Mouse (Mus musculus) liver, embryonic 12.5 days (tissue): Measurements from ENCODE around the gene Atp6v1b1. TPM values are rescaled to one million over a fixed set of nuclear protein-coding genes. Genes with fewer than 3 reads are reported as not detected.
A peak's percentile ranks its signal among the peaks of the same experiment; 100 is the strongest.

ENCODE experiments used
- ATAC-seq: fragments of 200-750 bp; cut with Nextera tagmentation; 2 replicates; pipeline ENCODE4 v1.8.0; 2017; ENCODE audit warnings: moderate number of reproducible peaks, mild to moderate bottlenecking, moderate library complexity
- H3K27ac ChIP-seq: fragments of 300-500 bp; sonication (generic); 2 replicates; pipeline ENCODE4 v1.5.1; 2016; ENCODE audit warnings: mild to moderate bottlenecking
- H3K27me3 ChIP-seq: fragments of 300-500 bp; sonication (generic); replicated peaks from 2 replicates; pipeline ENCODE4 v1.6.1; 2016; ENCODE audit warnings: mild to moderate bottlenecking, moderate library complexity
- H3K36me3 ChIP-seq: fragments of 300-500 bp; sonication (generic); 2 replicates; pipeline ENCODE4 v1.6.1; 2016; ENCODE audit warnings: mild to moderate bottlenecking, moderate library complexity
- H3K4me1 ChIP-seq: fragments of 300-500 bp; sonication (generic); 2 replicates; pipeline ENCODE4 v1.6.1; 2016
- H3K4me2 ChIP-seq: fragments of 300-500 bp; sonication (generic); 2 replicates; pipeline ENCODE4 v1.6.1; 2016; ENCODE audit warnings: mild to moderate bottlenecking, moderate library complexity
- H3K4me3 ChIP-seq: fragments of 300-500 bp; sonication (generic); 2 replicates; pipeline ENCODE4 v1.5.1; 2016; ENCODE audit warnings: mild to moderate bottlenecking, moderate library complexity
- H3K9ac ChIP-seq: fragments of 300-500 bp; sonication (generic); 2 replicates; pipeline ENCODE4 v1.6.1; 2016; ENCODE audit warnings: mild to moderate bottlenecking, moderate library complexity
- H3K9me3 ChIP-seq: fragments of 300-500 bp; sonication (generic); replicated peaks from 2 replicates; pipeline ENCODE4 v1.6.1; 2016; ENCODE audit warnings: mild to moderate bottlenecking, moderate library complexity
- WGBS: fragments of 180-500 bp; shearing (Covaris S2); methylation state at CpG from one replicate; pipeline ENCODE4 v1.1.7; 2016; ENCODE audit not compliant: insufficient replicate concordance; 5-methylcytosine and 5-hydroxymethylcytosine counted together
- polyA plus RNA-seq: library from polyadenylated mRNA; unstranded; fragments of >200 nt; fragmentation: Nextera tagmentation; extraction: Ambion mirVana; gene quantifications from 2 replicates; pipeline ENCODE4 v1.2.1, GENCODE M21; 2016

The Atp6v1b1 gene
- not detected in 2 replicates for polyA plus RNA-seq

- no peak within 1 kb of the TSS for H3K27ac ChIP-seq
- no peak within 1 kb of the TSS for H3K9ac ChIP-seq
- 0 out of 2 replicates have a peak, but pooled peaks cover 4% of the 10 kb centered on the region for H3K4me1 ChIP-seq
- peak; percentile 47; the same call in 1 of the 2 replicates for ATAC-seq
- no peak within 1 kb of the TSS for H3K4me2 ChIP-seq
- H3K27me3 ChIP-seq, result peaks cover 53% of the 10 kb centered on the region
- WGBS, result 43% methylated on average over 5 of the region's 5 CpGs
- H3K9me3 ChIP-seq, result no peaks in the 10 kb centered on the region
- H3K36me3 ChIP-seq, result no peaks in the 10 kb centered on the region
- no peak within 1 kb of the TSS for H3K4me3 ChIP-seq
Measured at GRCm38 (mm10) chr6:83742761-83743160, at the start of gene Atp6v1b1. Gene Atp6v1b1, plus strand, starts transcription at chr6:83742990.

- H3K27ac ChIP-seq, result no peak overlapping the region
- peaks cover 98% of the 10 kb centered on the region for H3K27me3 ChIP-seq
- no peak overlapping the region for H3K4me2 ChIP-seq
- 2% methylated on average over 9 of the region's 9 CpGs for WGBS
- no peaks in the 10 kb centered on the region for H3K4me1 ChIP-seq
- no peaks in the 10 kb centered on the region for H3K9me3 ChIP-seq
- no peak overlapping the region for H3K9ac ChIP-seq
- no peak overlapping the region for H3K4me3 ChIP-seq
- no peaks in the 10 kb centered on the region for H3K36me3 ChIP-seq
- no peak for ATAC-seq
Measured at GRCm38 (mm10) chr6:83693835-83694234, 49.0 kb upstream of the Atp6v1b1 start.

- H3K4me1 ChIP-seq, result no peaks in the 10 kb centered on the region
Measured at GRCm38 (mm10) chr6:83695731-83696130, 47.1 kb upstream of the Atp6v1b1 start.

DNA sequence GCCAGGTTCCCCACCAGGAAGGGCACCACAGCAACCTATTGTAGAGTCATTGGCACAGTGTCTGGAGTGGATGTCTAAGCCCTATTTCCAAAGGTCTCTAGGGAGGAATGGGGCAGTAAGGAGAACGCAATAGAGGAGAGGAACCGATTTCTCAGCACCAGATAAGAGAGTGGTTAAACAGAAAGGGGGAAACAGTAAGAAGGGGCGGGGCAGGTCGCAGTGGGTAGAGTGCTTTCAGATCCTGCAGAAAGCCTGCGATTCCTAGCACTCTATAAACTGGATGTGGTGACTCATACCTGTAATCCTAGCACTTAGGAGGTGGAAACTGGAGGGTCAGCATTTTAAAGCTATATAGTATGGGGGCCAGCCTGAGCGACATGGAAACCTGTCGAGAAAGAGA lies 46.1 kb upstream of the Atp6v1b1 start:
- 3% methylated on average over 7 of the region's 7 CpGs for WGBS

More at GRCm38 (mm10) chr6:83695731-83696130, 47.1 kb upstream of the Atp6v1b1 start:
- no peaks in the 10 kb centered on the region for H3K36me3 ChIP-seq
- H3K4me3 ChIP-seq, result no peak overlapping the region
- no peak overlapping the region for H3K9ac ChIP-seq
- ATAC-seq, result no peak
- H3K27ac ChIP-seq, result no peak overlapping the region
- H3K27me3 ChIP-seq, result peaks cover 99% of the 10 kb centered on the region
- no peak overlapping the region for H3K4me2 ChIP-seq
- WGBS, result 6% methylated on average over 3 of the region's 3 CpGs
- H3K9me3 ChIP-seq, result no peaks in the 10 kb centered on the region

DNA sequence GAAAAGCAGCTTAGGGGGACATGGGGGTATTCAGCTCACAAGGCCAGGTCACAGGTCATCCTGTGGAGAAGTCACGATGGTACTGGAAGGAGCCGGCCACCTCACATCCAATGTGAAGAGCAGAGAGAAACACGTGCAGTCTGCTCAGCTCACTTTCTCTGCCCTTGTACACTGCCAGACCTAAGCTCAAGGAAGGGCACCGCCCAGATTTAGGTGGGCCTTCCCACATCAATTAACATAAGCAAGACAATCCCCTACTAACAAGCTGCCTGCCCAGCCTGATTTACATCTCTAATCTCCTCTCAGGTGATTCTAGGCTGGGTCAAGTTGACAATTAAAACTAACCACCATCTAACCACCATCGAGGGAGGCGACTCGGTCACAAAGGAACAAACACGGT lies 44.9 kb upstream of the Atp6v1b1 start:
- Histone ChIP-seq H3K4me1 (no peaks in the 10 kb centered on the region), H3K9ac (no peak overlapping the region), H3K4me3 (no peak overlapping the region), H3K36me3 (no peaks in the 10 kb centered on the region), H3K4me2 (no peak overlapping the region), H3K9me3 (no peaks in the 10 kb centered on the region), H3K27me3 (peaks cover 99% of the 10 kb centered on the region), H3K27ac (no peak overlapping the region)
- ATAC-seq, result no peak
- 6% methylated on average over 8 of the region's 8 CpGs for WGBS

More for the DNA sequence above, 46.1 kb upstream of the Atp6v1b1 start:
- no peak overlapping the region for H3K4me3 ChIP-seq
- no peaks in the 10 kb centered on the region for H3K4me1 ChIP-seq
- no peak overlapping the region for H3K4me2 ChIP-seq
- ATAC-seq, result no peak
- H3K27me3 ChIP-seq, result peaks cover 99% of the 10 kb centered on the region
- no peaks in the 10 kb centered on the region for H3K9me3 ChIP-seq
- H3K9ac ChIP-seq, result no peak overlapping the region
- no peak overlapping the region for H3K27ac ChIP-seq
- no peaks in the 10 kb centered on the region for H3K36me3 ChIP-seq

- WGBS, result 5% methylated on average over 5 of the region's 5 CpGs
- H3K4me1 ChIP-seq, result no peaks in the 10 kb centered on the region
Measured at GRCm38 (mm10) chr6:83699971-83700370, 42.8 kb upstream of the Atp6v1b1 start.

DNA sequence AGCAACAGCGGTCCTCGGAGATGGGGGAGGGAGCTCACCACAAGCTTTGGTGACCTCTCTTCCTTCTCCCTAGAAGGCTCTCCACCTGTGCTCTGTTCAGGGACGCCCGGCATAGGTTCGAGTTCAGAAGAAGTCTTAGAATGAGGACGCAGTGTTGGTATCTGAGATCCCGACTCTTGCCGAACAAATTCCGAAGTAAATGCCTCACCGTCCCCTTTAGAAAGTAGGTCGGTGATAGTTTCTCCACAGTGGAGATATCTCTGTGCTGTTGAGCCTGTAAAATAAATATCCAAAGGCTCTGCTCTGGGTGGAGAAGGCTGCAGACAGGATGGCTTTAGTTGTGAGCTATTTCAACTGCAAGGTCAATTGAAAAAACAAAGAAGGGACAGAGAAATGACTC lies 41.8 kb upstream of the Atp6v1b1 start:
- no peak for ATAC-seq

More at GRCm38 (mm10) chr6:83699971-83700370, 42.8 kb upstream of the Atp6v1b1 start:
- no peak overlapping the region for H3K9ac ChIP-seq
- H3K27ac ChIP-seq, result no peak overlapping the region
- no peak overlapping the region for H3K4me3 ChIP-seq
- peaks cover 99% of the 10 kb centered on the region for H3K27me3 ChIP-seq
- H3K36me3 ChIP-seq, result no peaks in the 10 kb centered on the region
- ATAC-seq, result no peak
- no peaks in the 10 kb centered on the region for H3K9me3 ChIP-seq
- H3K4me2 ChIP-seq, result no peak overlapping the region

GRCm38 (mm10) chr6:83702146-83702999 lies 40.4 kb upstream of the Atp6v1b1 start:
- 2% methylated on average over 53 of the region's 53 CpGs for WGBS
- Histone ChIP-seq H3K9me3 (no peaks in the 10 kb centered on the region), H3K4me1 (no peaks in the 10 kb centered on the region), H3K9ac (no peak overlapping the region), H3K27ac (no peak overlapping the region), H3K27me3 (peaks cover 99% of the 10 kb centered on the region), H3K4me3 (no peak overlapping the region), H3K4me2 (no peak overlapping the region), H3K36me3 (no peaks in the 10 kb centered on the region)
- no peak for ATAC-seq

More for the DNA sequence above, 41.8 kb upstream of the Atp6v1b1 start:
- H3K27me3 ChIP-seq, result peaks cover 99% of the 10 kb centered on the region
- no peaks in the 10 kb centered on the region for H3K4me1 ChIP-seq
- H3K4me2 ChIP-seq, result no peak overlapping the region
- H3K9me3 ChIP-seq, result no peaks in the 10 kb centered on the region
- H3K36me3 ChIP-seq, result no peaks in the 10 kb centered on the region
- H3K27ac ChIP-seq, result no peak overlapping the region
- H3K4me3 ChIP-seq, result no peak overlapping the region
- 3% methylated on average over 11 of the region's 11 CpGs for WGBS
- H3K9ac ChIP-seq, result no peak overlapping the region

DNA sequence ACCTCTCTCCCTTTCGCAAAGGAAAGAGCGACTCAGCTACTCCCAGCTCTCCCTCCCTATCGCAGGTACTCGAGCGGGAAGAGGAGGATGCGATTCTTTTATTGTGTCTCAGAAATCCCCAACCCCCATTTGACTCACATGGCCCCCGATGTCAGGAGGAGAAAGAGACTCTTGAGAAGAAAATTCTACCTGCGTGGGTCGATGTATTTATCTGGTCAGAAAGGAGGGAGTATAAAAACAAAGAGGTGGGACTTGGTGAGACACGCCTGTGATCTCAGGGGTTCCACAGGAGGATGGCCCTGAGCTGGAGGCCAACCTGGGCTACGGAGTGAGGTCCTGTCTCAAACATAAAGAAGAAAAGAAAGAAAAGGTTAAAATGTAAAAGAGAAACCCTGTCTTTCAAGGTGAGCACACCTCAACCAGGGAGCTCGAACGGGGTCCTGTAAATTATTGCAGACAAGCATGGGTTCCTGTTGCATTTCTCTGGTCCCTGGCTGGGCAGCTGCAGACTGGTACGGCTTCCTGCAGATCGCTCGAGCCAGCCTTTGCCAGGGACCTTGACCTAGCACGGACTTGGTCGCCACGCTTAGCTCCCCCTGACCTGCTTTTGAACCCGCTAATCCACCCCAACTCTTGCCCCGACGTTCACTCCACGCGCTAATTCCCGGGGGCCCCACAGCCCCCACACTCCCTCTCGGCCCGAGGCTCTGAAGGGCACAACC lies 39.6 kb upstream of the Atp6v1b1 start:
- no peak for ATAC-seq
- Histone ChIP-seq H3K36me3 (no peaks in the 10 kb centered on the region), H3K9me3 (no peaks in the 10 kb centered on the region), H3K4me1 (no peaks in the 10 kb centered on the region), H3K27me3 (peaks cover 99% of the 10 kb centered on the region), H3K27ac (no peak overlapping the region), H3K4me3 (no peak overlapping the region), H3K4me2 (no peak overlapping the region), H3K9ac (no peak overlapping the region)
- WGBS, result 2% methylated on average over 27 of the region's 27 CpGs

DNA sequence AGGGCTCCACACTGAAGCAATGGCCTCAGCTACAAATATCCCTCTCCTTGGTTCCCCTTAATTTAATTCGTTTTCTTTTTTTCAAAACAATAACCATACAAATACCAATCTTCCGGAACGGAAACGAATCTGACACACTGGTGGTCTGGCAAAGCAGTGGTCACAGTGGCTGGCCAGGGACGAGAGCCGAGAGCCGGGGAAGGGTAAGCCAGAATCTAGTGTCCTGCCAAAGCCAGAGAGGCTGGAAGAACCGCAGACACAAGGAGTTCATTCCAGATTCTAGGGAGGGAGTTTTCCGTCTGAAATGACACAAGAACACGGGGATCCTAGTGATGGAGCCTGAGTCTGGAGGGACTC lies 39.1 kb upstream of the Atp6v1b1 start:
- H3K4me1 ChIP-seq, result no peaks in the 10 kb centered on the region

GRCm38 (mm10) chr6:83704294-83704693 lies 38.5 kb upstream of the Atp6v1b1 start:
- no peak overlapping the region for H3K4me3 ChIP-seq
- H3K27me3 ChIP-seq, result peaks cover 99% of the 10 kb centered on the region
- H3K4me1 ChIP-seq, result no peaks in the 10 kb centered on the region
- H3K27ac ChIP-seq, result no peak overlapping the region
- H3K4me2 ChIP-seq, result no peak overlapping the region
- H3K9ac ChIP-seq, result no peak overlapping the region
- ATAC-seq, result no peak
- no peaks in the 10 kb centered on the region for H3K9me3 ChIP-seq
- WGBS, result 19% methylated on average over 1 of the region's 1 CpGs
- H3K36me3 ChIP-seq, result no peaks in the 10 kb centered on the region

More for the DNA sequence above, 39.1 kb upstream of the Atp6v1b1 start:
- Histone ChIP-seq H3K4me2 (no peak overlapping the region), H3K27me3 (peaks cover 99% of the 10 kb centered on the region), H3K4me3 (no peak overlapping the region), H3K27ac (no peak overlapping the region), H3K36me3 (no peaks in the 10 kb centered on the region), H3K9me3 (no peaks in the 10 kb centered on the region), H3K9ac (no peak overlapping the region)
- ATAC-seq, result no peak
- WGBS, result under 1% methylated on average over 10 of the region's 10 CpGs

DNA sequence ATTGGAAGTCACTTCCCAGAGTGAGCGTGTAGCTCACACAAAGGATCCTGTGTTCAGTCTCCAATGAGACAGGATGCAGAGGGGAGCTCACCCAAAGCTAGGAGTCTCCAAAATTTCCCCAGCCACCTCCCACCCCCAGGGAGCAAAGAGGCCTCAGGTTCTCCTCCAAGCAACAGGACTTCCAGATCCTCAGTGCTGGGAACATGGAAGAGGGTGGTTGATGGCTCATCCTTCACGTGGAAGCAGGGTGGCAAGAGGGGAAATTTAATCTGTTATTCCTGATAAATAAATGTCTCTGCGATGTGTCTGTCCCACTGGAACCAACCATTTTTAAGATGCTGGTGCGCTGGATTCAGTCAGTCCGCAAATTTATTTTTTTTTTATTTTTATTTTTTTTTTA lies 38.1 kb upstream of the Atp6v1b1 start:
- Histone ChIP-seq H3K27me3 (peaks cover 99% of the 10 kb centered on the region), H3K4me2 (no peak overlapping the region), H3K9me3 (no peaks in the 10 kb centered on the region), H3K27ac (no peak overlapping the region), H3K36me3 (no peaks in the 10 kb centered on the region), H3K4me1 (no peaks in the 10 kb centered on the region), H3K4me3 (no peak overlapping the region), H3K9ac (no peak overlapping the region)
- no peak for ATAC-seq
- 20% methylated on average over 5 of the region's 5 CpGs for WGBS
